Mouse (Mus musculus) CD4-positive helper T cell, adult 2 months (primary cell): Measurements from ENCODE around the gene Rsph14.

ENCODE experiments used
- DNase-seq: peaks from one replicate; pipeline ENCODE4 v3.0.0-alpha.2; 2012; ENCODE audit warnings: low read depth, missing footprints, low spot score

Rsph14 gene

DNA sequence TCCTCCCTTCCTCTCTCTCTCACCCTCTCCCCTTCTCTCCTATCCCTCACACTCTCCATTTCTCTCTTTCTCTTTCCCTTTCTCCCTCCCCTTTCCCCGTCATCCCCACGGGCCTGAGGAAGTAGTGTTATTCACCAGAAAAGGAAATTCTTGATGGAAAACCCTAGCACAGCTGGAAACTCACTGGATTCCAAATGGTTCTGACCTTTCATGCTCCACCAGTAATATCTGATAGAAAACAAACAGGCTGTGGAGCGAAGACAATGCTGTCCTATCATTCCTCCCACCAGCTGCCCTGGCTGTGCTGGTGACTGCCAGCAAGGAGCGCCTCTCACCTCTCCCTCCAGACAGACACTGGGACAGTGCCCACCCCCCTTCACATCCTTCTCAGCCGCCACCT is 37.5 kb downstream of the Rsph14 start:
- DNase-seq = no peak

- DNase-seq = no peak
Observed at GRCm38 (mm10) chr10:74990584-74991322, 41.6 kb downstream of the Rsph14 start.

DNA sequence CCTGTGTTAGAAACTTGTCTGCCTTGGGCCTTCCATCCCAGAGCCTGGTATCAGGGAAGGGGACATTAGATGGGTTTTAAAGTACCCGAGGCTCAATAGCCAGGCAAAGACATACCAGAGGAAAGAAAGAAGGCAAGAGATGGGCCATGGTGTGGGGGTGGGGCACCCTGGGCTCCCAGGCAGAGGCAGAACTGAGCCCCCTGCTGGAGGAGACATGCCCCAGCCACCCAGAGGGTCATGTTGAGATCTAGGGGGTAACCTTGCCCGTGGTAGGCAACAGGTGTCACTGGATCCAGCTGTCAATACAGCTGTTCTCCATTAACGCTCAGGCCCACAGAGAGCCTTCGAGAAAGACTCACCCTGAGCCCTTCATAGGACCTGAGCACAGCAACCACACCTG is 42.6 kb downstream of the Rsph14 start:
- DNase-seq = no peak

- no peak for DNase-seq
Observed at GRCm38 (mm10) chr10:74987698-74988470, 44.5 kb downstream of the Rsph14 start.

GRCm38 (mm10) chr10:74983176-74983575 is 49.2 kb downstream of the Rsph14 start:
- DNase-seq = no peak

DNA sequence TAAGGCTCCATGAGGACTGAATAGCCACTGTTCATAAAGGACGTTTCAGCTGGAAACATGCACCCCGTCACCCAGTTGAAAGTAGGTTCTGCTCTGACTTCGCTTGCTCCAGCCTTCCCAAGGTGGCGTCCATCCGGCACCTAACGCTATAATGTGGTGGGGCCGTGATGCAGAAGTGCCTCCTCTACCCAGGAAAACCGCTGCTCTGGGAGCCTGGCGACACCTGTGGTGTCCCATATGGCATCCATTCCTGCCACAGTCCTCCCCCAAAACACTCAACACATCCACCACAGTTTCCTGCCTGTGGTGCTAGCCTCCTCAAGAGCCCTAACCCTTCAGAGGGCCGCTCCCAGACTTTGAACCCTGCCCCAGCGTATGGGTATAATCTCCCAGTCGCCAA is 51.2 kb downstream of the Rsph14 start:
- DNase-seq = no peak

- DNase-seq = no peak
Observed at GRCm38 (mm10) chr10:74978056-74978455, 54.3 kb downstream of the Rsph14 start.

GRCm38 (mm10) chr10:74976429-74976828 is 56.0 kb downstream of the Rsph14 start:
- no peak for DNase-seq

DNA sequence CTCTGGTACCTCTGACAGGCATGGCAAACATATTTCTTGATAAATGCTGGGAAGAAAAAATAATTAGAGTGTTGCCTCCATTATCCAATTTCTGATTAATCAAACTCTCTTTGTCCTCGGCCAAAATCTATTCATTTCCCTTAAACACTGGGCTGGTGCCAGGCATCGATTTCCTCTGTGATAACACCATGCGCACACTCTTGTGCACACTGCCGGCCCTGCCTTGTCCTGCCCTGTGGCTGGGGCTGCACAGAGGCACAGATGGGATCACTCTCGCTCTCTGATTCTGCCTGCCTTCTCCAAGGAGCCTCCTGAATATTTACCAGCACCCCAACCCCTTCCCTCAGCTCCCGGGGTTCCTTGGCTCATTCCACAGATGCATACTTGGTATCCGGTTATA is 56.8 kb downstream of the Rsph14 start:
- DNase-seq = no peak

DNA sequence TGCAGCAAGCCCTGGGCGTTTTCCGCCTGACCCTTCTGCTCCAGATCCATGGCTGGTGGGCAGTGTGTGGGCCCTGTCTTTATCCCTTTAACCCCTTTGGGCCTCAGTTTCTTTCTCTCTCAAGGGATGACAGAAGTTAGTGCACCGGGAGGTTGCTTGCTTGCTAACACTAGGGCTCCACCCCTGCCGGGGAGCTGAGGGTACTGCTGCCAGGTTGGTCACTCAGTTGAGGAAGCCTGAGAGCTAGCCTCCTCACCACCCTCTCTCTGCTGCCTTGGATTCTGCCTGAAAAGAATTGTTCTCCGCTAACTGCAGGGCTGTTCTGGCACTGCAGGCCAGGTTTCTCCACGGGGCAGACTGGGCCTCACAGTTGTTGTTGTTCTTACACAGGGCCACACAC is 59.4 kb downstream of the Rsph14 start:
- no peak for DNase-seq

DNA sequence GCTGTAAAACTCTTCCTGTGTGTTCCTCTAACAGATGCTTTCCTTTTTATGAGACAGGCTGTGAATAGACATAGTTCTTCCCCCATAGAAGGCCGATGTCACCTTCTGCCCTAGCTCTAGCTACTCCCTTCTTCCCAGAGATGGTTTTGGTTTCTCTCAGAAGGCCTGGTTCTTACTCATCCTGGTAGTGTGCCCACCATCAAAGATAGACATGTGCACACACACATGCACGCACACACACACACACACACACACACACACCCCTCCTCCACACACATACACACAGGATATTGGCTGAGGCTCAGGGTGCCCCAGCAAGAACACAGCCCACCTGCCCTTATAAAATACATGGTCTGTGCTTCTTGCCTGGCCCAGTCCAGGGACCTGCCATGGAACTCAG is 63.1 kb downstream of the Rsph14 start:
- no peak for DNase-seq

- no peak for DNase-seq
Observed at GRCm38 (mm10) chr10:74967651-74968267, 64.6 kb downstream of the Rsph14 start.

- DNase-seq = peak; percentile 88
Observed at GRCm38 (mm10) chr10:74966850-74967451, 65.4 kb downstream of the Rsph14 start, which contains the start of gene Gnaz. Gnaz (plus strand) TSS chr10:74967177.

GRCm38 (mm10) chr10:74964380-74964779 is 68.0 kb downstream of the Rsph14 start:
- DNase-seq = no peak

- no peak for DNase-seq
Observed at GRCm38 (mm10) chr10:74952830-74953443, 79.4 kb downstream of the Rsph14 start.

DNA sequence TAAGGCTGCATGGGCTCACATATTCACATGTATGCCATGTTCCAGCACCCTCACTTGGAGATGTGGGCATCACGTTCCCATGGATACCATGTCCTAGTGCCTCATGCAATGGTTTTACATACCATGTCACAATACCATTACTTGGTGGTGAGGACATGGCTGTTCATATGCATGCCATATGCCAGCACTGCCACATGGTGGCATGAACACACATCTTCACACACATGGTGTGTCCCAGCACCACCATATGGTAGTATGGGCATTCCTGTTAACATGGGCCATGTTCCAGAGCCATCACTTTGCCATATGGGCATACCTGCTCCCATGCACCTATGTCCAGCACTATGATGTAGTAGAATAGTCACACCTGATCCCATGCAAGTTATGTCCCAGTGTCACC is 91.6 kb downstream of the Rsph14 start:
- DNase-seq = no peak

GRCm38 (mm10) chr10:74939300-74939699 is 93.1 kb downstream of the Rsph14 start:
- no peak for DNase-seq

GRCm38 (mm10) chr10:74938410-74938809 is 94.0 kb downstream of the Rsph14 start:
- DNase-seq = no peak

DNA sequence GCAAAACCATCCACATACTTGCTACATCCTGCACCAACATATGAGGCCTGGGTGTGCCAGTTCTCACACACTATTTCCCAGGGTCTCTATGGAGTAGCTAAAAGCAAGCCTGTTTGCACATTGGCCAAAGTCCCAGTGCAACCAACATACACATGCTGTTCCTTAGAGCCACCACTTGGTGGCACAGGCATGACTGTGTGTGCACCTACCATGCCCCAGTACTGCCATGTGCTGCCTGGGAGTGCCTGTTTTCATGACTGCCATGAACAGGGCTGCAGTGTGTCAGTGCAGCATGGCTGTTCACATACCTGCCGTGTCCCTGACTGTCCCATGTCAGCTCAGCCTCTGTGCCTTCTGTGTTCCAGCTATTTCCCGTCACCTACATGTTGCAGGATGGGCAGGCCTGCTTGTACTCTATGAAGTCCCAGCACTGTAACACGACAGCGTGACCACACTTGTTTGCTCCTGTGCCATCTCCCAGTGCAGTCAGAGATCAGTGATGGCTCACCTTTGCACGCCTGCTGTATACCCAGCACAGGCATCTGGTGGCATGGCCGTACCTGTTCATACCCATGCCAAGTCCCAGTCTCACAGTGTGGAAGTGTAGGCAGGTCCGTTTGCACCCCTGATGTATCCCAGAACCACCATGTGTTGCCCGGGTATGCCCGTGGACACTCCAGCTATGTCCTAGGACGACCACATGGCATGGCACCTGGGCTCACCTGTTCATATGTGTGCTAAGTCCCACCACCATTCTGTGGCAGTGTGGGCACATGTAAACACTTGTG is 95.2 kb downstream of the Rsph14 start:
- DNase-seq = no peak

DNA sequence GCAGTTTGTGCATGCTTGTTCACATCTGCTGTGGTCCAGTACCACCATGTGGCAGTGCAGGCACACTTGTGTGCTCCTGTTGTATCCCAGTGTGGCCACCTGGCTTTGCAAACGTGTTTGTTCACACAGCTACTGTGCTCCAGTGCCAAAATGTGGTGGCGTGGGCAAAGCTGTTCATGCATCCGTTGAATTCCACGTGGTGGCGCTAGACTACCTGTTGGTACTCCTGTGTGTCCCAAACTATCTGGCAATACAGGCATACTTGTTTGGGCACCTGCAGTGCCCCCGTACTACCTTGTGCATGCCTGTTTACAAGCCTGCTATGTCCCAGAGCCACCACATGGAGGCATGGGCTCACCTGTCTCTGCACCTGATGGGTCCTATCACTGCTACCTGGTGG is 97.4 kb downstream of the Rsph14 start:
- no peak for DNase-seq

DNA sequence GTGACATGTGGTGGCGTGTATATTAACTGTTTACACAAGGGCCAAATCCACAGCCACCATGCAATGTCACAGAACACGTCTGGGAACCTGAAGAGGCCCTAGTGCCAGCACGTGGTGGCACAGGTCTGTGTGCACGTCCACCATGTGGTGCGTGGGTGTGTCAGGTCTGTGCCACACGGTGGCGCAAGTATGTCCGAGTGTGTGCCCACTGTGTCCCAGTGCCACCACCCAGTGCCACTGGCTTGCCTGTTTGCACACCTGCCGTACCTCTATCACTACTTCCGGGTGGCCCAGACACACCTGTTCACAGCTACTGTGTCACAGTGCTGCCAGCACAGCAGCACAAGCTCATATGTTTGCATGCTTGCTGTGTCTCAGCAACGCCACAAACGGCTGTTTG is 97.9 kb downstream of the Rsph14 start:
- no peak for DNase-seq
